9 mouse cellular contexts compared by ENCODE assay signal in genomic region chr6:101198284-101198942, GRCm38 (mm10).
A peak's percentile ranks its signal among the peaks of the same experiment; 100 is the strongest.
DNase-seq lines count a peak whose midpoint lies in the region; ATAC-seq and TF ChIP-seq lines count a peak whose summit lies in the region.
"Had no signal": no experiment of that assay in that cellular context is flagged by ENCODE, and none has a peak within 500 bp of the region (broad histone marks: within the 10 kb centered on the region; RNA-seq: fewer than 3 reads in every experiment).

No protein-coding gene starts in this region.

- peaks cover 7% of the 10 kb centered on the region; the same call in 1 of the 2 replicates for H3K4me1 ChIP-seq in hindbrain, embryonic 11.5 days (replicated peaks; ENCODE audit: control insufficient read depth, insufficient read depth, low read length)

- peak overlapping the region; percentile 90 for H3K27ac ChIP-seq in hindbrain, embryonic 11.5 days (ENCODE audit: low read depth, low read length)
- H3K27ac ChIP-seq: macrophage had no signal

- no peaks in the 10 kb centered on the region for H3K9me3 ChIP-seq in hindbrain, embryonic 11.5 days (ENCODE audit: control insufficient read depth, low read length)

- no peaks in the 10 kb centered on the region for H3K27me3 ChIP-seq in hindbrain, embryonic 11.5 days (ENCODE audit: control insufficient read depth, insufficient read depth, low read length)

- TF ChIP-seq CTCF in brain, embryonic 14.5 days (IDR thresholded peaks at IDR 0.05; ENCODE audit: borderline replicate concordance, extremely low read depth, insufficient read depth, insufficient read length) = no peak

- WGBS in hindbrain, embryonic 11.5 days = 4% methylated on average over 24 of the region's 24 CpGs

- intact Hi-C loops in left cerebral cortex, postnatal 4 days (cut with DNase I) = loop anchor here (2.0 kb wide), 1 partner anchor 62 kb away; no protein-coding TSS in a partner anchor
- intact Hi-C loops in heart, postnatal 10 days (cut with DNase I) = loop anchor here (10.0 kb wide), 1 partner anchor 524 kb away; the partner anchor contains the start of gene Shq1

- DNase-seq in cerebellum, postnatal 10 days = peak; percentile 47 to 62
- DNase-seq in cerebellum, adult 11-12 months = no peak
- peak; percentile 75 for DNase-seq in brain, embryonic 14.5 days (ENCODE audit: low read depth)
- peak; percentile 77 for DNase-seq in hindbrain, embryonic 11.5 days (ENCODE audit: low spot score)
- DNase-seq in left cerebral cortex, postnatal 4 days = peak; percentile 29
- peak; percentile 31 to 67 for DNase-seq in right cerebral cortex, adult 2 months (ENCODE audit: low spot score in 2 of 2)
- no peak for DNase-seq in heart, postnatal 10 days

- no peaks in the 10 kb centered on the region for H3K36me3 ChIP-seq in hindbrain, embryonic 11.5 days (ENCODE audit: control insufficient read depth, insufficient read depth, low read length)

- H3K4me3 ChIP-seq in hindbrain, embryonic 11.5 days (ENCODE audit: low read depth, low read length) = peak overlapping the region; percentile 41

- no peak for TF ChIP-seq POLR2A in brain, embryonic 14.5 days (IDR thresholded peaks at IDR 0.05; ENCODE audit: borderline replicate concordance, extremely low read depth, insufficient read depth, insufficient read length, poor library complexity, severe bottlenecking)

- peak overlapping the region; percentile 68 for H3K4me2 ChIP-seq in hindbrain, embryonic 11.5 days (replicated peaks; ENCODE audit: low read depth, low read length)

- H3K9ac ChIP-seq in hindbrain, embryonic 11.5 days (ENCODE audit: low read depth, low read length) = peak overlapping the region; percentile 57

- peak; percentile 87 for ATAC-seq in hindbrain, embryonic 11.5 days (ENCODE audit: low FRiP score)
- no peak for ATAC-seq in megakaryocyte, adult 5-6 weeks (ENCODE audit: poor library complexity, severe bottlenecking)

Comparison
In these comparisons a context has a peak if more than half of its experiments do, and no peak if none do; other contexts are left out.
1. DNase-seq: peak in cerebellum, postnatal 10 days (2 of 2), brain, embryonic 14.5 days (single experiment), hindbrain, embryonic 11.5 days (single experiment), left cerebral cortex, postnatal 4 days (single experiment) and right cerebral cortex, adult 2 months (2 of 2); none in cerebellum, adult 11-12 months (single experiment) and heart, postnatal 10 days (0 of 2).